Mouse (Mus musculus) bone marrow macrophage, adult 2 months (primary cell): Measurements from ENCODE around the gene Msantd1.

Source experiments
- CTCF ChIP-seq: IDR thresholded peaks from 2 replicates; pipeline ENCODE4 v1.5.1; 2012; ENCODE audit warnings: low read depth, mild to moderate bottlenecking, low read length, moderate library complexity
- POLR2A ChIP-seq: IDR thresholded peaks from 2 replicates; pipeline ENCODE4 v1.6.1; 2012; ENCODE audit warnings: mild to moderate bottlenecking, low read depth, low read length, borderline replicate concordance

- no peak for TF ChIP-seq POLR2A
- no peak for TF ChIP-seq CTCF
These were observed 48.3 kb downstream of the Msantd1 start for GRCm38 (mm10) chr5:34956151-34956550.
